Mouse (Mus musculus) cerebellum, adult 9-10 months (tissue): ENCODE data around the gene B3gat3.
"Not testable (repeated sequence)": the region's sequence is repeated elsewhere in the genome, so short reads cannot be mapped to it uniquely, and the experiment has no call there.

ENCODE experiments used
- DNase-seq: peaks from one replicate; pipeline ENCODE4 v3.0.0; 2022

Gene B3gat3

GRCm38 (mm10) chr19:8944062-8944461, 23.9 kb downstream of the B3gat3 start:
- no peak for DNase-seq

DNA sequence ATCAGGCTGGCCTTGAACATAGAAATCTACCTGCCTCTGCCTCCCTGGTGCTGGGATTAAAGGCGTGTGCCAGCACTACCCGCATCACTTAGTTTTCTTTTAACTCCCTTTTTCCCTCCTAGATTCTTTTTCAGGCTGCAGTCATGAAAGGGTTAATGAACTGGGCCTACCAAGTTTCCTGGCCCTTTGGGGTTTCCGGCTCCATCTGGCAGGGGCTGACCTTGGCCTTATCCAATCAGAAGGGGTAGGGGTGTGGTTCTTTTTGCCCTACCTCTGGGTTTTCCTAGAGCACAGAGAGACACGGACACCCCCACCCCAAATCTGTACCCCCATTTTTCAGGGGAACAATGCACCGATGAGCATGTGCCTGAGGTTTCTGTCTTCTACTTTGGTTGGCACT, 24.6 kb downstream of the B3gat3 start:
- DNase-seq = no peak

GRCm38 (mm10) chr19:8945251-8945650, 25.1 kb downstream of the B3gat3 start:
- no peak for DNase-seq

DNA sequence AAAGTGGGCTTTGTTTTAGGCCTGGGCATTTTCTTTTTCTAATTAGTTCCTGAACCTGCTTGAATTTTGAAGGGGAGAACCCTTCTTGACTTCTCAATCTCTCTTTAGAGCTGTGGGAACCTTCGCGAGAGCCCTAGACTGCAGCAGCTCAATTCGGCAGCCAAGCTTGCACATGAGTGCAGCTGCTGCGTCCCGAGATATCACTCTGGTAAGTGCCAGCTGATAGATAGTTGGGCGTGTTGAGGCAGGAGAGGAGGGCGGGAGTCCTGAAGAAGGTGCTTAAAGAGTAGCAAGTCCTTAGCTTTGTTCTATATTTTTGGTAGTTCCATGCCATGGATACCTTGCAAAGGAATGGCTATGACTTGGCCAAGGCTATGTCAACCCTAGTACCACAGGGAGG, 26.8 kb downstream of the B3gat3 start:
- DNase-seq = no peak

DNA sequence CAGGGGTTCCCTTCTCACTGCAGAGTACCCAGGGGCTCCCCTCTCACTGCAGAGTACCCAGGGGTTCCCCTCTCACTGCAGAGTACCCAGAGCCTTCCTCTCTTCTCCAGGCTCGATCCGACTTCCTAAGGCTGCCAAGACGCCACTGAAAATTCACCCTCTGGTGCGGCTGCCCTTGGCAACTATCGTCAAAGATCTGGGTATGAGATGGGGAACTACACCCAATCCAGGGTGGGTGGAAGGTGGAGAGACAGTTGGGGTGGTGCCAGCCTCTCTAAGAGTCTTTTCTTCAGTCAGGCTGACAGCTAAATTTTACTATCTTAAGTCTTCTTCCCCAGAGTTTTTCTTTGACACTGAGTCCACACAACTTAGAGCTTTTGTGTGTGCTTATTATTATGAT, 30.0 kb downstream of the B3gat3 start:
- DNase-seq = no peak

GRCm38 (mm10) chr19:8952241-8952640, 32.1 kb downstream of the B3gat3 start:
- DNase-seq = no peak

DNA sequence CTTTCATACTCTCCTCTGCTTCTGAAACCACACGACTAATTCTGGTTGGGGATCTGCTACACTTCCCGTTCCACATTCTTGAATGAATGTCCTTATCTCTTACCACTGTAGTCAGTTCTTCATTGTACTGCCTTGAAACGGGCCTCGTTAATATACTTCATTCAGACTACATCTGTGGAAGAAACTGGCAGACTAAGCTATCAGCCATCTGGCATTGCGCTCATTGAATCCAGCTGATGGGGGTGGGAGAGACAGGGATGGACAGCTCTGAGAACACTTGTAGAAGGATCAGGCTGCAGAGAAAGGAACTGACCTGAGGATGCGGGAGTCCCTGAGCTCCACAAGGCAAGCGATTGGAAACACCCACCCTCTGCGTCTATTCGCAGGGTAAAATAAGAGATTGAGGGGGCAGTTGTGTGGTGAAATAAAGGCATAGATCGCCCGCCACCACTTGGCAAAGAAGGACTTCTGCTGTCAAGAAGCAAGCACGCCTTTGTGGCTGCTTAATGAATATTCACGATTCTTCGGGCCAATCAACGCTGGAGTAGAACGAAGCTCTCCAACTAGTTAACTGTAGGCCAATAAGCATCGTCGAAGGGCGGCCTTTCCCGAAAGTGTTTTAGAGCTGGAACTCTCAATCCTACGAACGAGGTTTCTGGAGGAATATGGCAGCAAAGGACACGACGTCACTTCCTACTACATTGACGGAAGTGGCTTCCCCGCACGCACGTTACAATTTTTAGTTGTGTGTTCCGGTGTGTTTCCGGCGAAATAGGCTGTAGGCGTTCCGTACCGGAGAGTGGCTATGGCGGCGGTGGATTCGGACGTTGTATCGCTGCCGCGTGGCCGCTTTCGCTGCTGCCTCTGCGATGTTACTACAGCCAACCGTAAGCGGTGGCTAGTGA, 33.2 kb downstream of the B3gat3 start, which contains the start of gene Tut1:
Tut1 (plus strand) TSS at position 713 of the 905 bp plus-strand sequence.
- peak; percentile 95 for DNase-seq

- DNase-seq = no peak
These were observed 34.0 kb downstream of the B3gat3 start for GRCm38 (mm10) chr19:8954171-8954570.

DNA sequence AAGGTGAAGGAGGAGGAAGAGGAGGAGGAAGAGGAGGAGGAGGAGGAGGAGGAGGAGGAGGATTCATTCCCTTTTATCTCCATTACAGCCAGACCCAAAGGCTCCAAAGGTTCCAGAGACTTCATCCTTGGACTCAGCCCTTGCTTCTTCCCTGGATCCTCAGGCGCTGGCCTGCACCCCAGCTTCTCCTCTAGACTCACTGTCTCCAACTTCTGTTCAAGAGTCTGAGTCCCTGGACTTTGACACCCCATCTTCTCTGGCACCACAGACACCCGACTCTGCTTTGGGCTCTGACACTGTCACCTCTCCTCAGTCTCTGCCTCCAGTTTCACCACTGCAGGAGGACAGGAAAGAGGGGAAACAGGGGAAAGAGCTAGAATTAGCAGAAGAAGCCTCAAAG, 42.1 kb downstream of the B3gat3 start:
- no peak for DNase-seq

DNA sequence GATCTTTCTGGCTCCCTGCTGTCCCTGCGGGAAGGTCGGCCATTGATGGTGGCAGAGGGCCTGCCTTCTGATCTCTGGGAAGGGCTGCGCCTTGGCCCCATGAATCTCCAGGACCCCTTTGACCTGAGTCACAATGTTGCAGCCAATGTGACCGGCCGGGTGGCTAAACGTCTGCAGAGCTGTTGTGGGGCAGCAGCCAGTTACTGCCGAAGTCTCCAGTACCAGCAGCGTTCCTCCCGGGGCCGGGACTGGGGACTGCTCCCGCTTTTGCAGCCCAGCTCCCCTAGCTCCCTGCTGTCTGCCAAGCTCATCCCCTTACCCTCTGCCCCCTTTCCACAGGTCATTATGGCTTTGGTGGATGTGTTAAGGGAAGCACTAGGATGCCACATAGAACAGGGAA, 44.9 kb downstream of the B3gat3 start:
- no peak for DNase-seq

DNA sequence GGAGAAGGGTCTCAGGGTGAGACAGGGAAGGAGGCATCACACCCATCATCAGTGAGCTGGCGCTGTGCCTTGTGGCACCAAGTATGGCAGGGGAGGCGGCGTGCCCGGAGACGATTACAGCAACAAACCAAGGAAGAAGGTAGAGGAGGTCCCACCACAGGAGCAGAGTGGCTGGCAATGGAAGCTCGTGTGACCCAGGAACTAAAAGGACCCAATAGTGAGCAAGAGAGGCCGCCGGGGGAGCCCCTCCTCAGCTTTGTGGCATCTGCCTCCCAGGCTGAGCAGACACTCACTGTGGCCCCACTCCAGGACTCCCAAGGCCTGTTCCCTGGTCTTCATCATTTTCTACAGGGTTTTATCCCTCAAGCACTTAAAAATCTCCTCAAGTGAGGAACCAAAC, 45.6 kb downstream of the B3gat3 start:
- DNase-seq = peak; percentile 70

DNA sequence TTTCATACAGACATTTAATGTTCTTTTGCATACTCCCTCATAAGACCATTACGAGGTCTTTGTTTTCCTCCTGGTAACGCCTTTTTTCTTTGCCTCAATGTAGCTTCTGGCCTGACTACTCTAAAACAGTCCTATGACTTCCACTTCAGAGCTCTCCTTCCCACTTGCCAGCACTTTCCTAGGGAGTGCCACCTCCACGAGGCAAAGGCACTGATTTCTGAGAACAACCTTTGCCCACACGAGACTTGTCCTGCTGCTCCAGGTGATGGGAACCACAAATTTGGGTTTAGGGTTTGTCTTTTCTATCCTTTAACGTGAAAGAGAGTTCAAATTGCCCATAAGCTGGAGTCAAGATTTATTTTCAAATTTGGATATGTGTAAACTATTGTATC, 46.0 kb downstream of the B3gat3 start:
- DNase-seq = peak; percentile 64

DNA sequence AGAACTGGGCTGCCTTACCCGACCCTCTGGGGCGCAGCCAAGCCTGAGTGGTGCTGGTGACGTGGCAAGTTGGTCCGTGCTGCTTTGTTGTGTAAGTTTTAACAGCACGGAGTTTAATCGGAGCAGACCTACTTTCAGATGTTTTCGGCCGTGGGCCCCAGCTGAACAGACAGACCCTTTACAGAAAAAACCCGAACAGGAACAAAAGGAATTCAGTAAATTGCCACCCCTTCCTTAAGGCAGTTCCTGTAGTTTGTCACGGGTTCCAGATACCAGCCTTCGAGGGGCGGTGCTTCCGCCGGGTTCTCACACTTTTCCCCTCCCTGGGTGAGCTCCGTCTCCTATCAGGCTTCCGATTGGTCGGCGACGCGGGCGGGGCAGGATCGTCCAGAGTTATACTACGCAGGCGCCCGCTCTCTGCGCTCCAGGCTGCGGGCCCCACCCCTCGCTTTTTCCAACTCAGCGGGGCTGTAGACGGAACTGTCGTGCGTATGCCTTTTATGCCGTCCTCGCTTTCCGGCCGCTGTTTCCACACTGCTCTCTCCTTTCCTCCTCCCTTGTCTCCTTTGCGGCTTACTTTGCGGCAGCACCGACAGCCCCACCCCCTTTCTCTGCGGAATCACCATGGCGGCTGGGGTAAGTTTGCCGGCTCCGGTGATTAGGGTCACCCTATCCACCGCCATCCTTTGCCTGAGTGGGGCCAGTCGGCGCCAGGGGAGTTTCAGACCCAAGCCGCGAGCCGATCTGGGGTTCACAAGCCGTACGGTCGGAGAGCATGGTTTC, 46.6 kb downstream of the B3gat3 start, which contains the start of gene Eef1g:
Eef1g (plus strand) TSS at position 452 of the 783 bp plus-strand sequence.
- DNase-seq = peak; percentile 99

DNA sequence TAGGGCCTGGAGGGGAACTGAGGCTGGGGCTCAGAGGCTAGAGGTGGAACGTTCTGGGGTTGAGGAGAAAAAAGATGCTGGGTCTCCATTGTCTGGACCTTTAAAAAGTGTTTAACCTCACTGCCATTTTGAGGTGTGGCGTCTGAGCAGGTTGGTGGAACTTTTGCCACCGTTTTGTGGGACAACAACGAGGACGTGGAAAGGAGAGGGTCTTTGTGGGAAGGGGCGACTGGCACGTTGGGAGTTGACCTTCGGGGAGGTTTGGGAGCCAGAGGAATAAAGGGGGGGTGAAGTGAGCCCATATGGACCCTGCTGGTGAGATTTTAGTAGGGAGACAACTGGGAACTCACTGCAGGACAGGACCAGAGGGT, 47.2 kb downstream of the B3gat3 start:
- DNase-seq = no peak

DNA sequence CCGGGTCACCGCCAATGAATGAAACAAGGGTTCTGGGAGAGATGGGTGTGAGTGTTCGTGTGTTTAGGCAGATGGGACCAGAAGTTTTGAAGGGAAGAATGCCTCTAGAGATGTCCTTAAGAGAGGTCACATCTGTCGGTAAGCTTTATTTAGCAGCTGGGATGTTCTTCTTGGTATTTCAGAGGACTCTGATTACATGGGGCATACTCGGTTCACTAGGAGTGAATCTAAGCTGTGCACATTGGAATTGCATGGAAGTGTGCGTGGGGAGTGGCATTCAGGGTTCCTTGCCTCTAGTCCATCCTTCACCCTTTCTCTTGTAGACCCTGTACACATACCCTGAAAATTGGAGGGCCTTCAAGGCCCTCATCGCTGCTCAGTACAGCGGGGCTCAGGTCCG, 47.7 kb downstream of the B3gat3 start:
- no peak for DNase-seq

- not testable (repeated sequence) for DNase-seq
These were observed 52.3 kb downstream of the B3gat3 start for GRCm38 (mm10) chr19:8972491-8972890.

DNA sequence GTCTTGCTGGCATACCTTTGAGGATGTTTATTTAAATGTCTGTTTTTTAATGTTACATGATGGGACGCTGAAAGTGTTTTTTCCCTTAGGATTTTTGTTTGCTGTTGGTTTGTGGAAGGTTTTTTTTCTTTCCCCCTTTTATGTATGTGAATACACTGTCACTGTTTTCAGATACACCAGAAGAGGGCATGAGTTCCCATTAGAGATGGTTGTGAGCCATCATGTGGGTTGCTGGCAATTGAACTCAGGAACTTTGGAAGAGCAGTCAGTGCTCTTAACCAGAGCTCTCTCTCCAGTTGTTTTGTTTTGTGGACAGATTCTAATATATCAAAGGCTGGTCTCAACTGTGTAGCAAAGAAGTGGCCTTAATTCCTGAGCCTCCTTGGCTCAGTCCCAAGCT, 54.5 kb downstream of the B3gat3 start:
- no peak for DNase-seq

- DNase-seq = no peak
These were observed 55.3 kb downstream of the B3gat3 start for GRCm38 (mm10) chr19:8975491-8975890.

DNA sequence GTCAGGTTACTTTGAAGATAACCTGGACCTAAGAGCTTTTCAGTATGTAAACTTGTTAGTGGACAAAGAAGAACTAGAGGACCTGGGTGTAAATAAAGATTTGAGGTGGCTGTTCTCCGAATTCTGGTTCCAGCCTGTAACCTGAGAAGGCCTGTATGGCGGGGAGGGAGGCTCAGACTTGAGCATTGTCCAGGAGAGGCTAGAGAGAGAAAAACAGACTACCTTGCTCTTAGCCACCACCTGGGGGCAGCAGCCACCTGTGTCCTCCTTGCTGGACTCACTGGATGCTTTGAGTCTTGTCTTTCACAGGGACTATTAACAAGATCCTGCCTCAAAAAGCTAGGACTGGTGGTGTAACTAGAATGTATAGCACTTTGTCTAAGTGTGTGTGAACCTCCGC, 56.4 kb downstream of the B3gat3 start:
- peak; percentile 53 for DNase-seq
